Mouse (Mus musculus): ENCODE measurements at regions not wholly inside any gene's neighbourhood (a gene's known extent, or its start where the extent isn't known, plus 50 kb on each side); places are given as distances from the start of the nearest gene placed in this dataset.

DNA sequence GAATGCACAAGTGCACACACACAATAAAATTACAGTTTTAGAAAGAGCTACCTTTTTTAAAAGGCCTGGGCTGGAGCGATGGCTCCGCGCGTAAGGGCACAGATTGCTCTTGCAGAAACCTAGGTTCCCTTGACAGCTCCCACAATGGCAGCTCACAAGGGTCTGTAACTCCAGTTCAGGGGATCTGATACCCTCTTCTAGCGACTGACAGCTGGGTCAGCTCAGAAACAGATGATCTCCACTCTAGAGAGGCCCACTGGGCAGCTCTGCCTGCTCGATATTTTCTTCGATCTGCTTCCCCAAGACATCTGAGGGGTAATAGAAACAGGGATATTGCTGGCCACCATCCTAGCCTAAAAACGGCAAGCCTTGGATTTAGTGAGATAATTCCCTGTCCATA lies 96.0 kb upstream of the Basp1 start:
- Histone ChIP-seq H3K4me3 (ENCODE audit: insufficient read depth, low read depth, low read length) (no peak overlapping the region), H3K79me2 (ENCODE audit: control insufficient read depth, insufficient read depth, low read length) (no peaks in the 10 kb centered on the region), H3K27me3 (ENCODE audit: control insufficient read depth, insufficient read depth, low read length) (no peaks in the 10 kb centered on the region), H3K27ac (replicated peaks; ENCODE audit: insufficient read depth, low read depth, low read length) (no peak overlapping the region), H3K36me3 (ENCODE audit: control insufficient read depth, insufficient read depth, low read length) (no peaks in the 10 kb centered on the region), H3K4me1 (ENCODE audit: control insufficient read depth, insufficient read depth, low read length) (no peaks in the 10 kb centered on the region; the same call in 1 of the 2 replicates), H3K9ac (ENCODE audit: low read depth, low read length) (no peak overlapping the region)
- no peak for DNase-seq (ENCODE audit: extremely low read depth, low read depth, low spot score)
- TF ChIP-seq CTCF (IDR thresholded peaks at IDR 0.05; ENCODE audit: low read depth, low read length) = no peak
- TF ChIP-seq POLR2A (IDR thresholded peaks at IDR 0.05; ENCODE audit: extremely low read depth, insufficient read depth, low read length) = no peak
- 89% methylated on average over 8 of the region's 8 CpGs for WGBS

DNA sequence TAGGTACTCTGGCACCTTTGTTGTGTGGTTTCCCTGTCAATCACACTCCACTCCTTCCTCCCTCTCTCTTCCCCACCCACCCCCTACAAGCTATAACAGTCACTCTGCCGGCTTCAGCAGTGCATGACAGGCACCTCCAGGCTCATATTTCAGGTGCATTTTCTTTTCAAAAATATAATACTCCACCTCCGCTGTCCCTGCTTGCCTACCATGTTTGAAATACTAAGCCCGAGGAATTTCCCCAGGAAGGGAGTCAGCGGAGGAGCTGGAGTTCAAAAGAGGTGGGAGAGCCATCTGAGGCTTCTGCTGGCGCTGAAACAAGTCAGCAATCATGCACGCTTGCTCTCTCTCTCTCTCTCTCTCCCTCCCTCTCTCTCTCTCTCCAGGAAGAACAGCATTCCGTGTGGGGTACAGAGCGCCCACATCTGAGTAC lies 96.5 kb upstream of the Basp1 start:
- H3K36me3 ChIP-seq (ENCODE audit: control insufficient read depth, insufficient read depth, low read length) = no peaks in the 10 kb centered on the region
- no peak for TF ChIP-seq POLR2A (IDR thresholded peaks at IDR 0.05; ENCODE audit: extremely low read depth, insufficient read depth, low read length)
- no peak for TF ChIP-seq CTCF (IDR thresholded peaks at IDR 0.05; ENCODE audit: low read depth, low read length)
- H3K27ac ChIP-seq (replicated peaks; ENCODE audit: insufficient read depth, low read depth, low read length) = no peak overlapping the region
- H3K9ac ChIP-seq (ENCODE audit: low read depth, low read length) = no peak overlapping the region
- WGBS = 68% methylated on average over 8 of the region's 8 CpGs
- no peak overlapping the region for H3K4me3 ChIP-seq (ENCODE audit: insufficient read depth, low read depth, low read length)
- no peaks in the 10 kb centered on the region for H3K27me3 ChIP-seq (ENCODE audit: control insufficient read depth, insufficient read depth, low read length)
- H3K79me2 ChIP-seq (ENCODE audit: control insufficient read depth, insufficient read depth, low read length) = no peaks in the 10 kb centered on the region
- H3K4me1 ChIP-seq (ENCODE audit: control insufficient read depth, insufficient read depth, low read length) = no peaks in the 10 kb centered on the region; the same call in 1 of the 2 replicates
- no peak for DNase-seq (ENCODE audit: extremely low read depth, low read depth, low spot score)

DNA sequence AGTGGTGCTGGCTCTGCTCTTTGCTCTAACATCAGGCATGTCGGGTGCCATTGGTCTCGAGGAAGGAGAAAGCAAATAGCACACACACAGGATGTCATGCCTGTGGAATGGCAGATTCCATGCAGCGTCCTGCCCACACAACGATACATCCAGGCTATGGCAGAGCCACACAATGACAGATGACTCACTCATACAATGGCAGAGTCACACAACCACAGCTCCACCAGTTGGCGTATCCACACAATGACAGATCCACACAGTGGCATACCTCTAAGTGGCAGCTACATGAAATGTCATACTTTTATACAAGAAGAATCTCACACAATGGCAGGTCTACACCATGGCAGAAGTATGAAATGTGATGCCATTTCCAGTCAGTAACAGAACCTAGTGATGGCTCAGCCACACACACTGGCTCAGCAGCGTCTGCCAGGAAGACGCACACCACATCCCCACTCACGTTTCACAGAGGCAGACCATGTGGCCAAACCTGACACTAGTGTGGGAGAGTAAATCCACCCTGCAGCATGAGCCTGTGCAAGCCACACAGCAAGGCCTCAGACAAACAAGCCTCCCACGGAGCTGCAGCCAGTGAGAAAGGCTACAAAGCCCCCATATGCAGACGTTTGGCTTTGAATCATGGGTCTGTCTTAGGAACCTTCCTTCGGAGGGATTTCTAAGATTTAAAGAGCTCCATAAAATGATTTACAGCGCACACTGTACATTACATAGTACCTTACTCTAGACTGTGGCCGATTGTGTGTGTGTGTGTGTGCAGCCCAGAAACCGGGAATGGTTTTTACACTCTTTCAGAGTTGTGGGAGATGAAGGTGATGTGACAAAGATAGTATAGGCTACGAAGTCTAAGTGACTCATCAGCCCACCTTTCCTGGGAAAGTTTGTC lies 104.0 kb upstream of the Myo10 start:
- Histone ChIP-seq H3K4me3 (ENCODE audit: insufficient read depth, low read depth, low read length) (no peak overlapping the region), H3K27ac (replicated peaks; ENCODE audit: insufficient read depth, low read depth, low read length) (no peak overlapping the region), H3K79me2 (ENCODE audit: control insufficient read depth, insufficient read depth, low read length) (no peaks in the 10 kb centered on the region), H3K36me3 (ENCODE audit: control insufficient read depth, insufficient read depth, low read length) (no peaks in the 10 kb centered on the region), H3K9ac (ENCODE audit: low read depth, low read length) (no peak overlapping the region), H3K4me1 (ENCODE audit: control insufficient read depth, insufficient read depth, low read length) (no peaks in the 10 kb centered on the region), H3K27me3 (ENCODE audit: control insufficient read depth, insufficient read depth, low read length) (no peaks in the 10 kb centered on the region)
- no peak for TF ChIP-seq POLR2A (IDR thresholded peaks at IDR 0.05; ENCODE audit: extremely low read depth, insufficient read depth, low read length)
- TF ChIP-seq CTCF (IDR thresholded peaks at IDR 0.05; ENCODE audit: low read depth, low read length) = no peak
- WGBS = 90% methylated on average over 15 of the region's 15 CpGs
- DNase-seq (ENCODE audit: extremely low read depth, low read depth, low spot score) = no peak

DNA sequence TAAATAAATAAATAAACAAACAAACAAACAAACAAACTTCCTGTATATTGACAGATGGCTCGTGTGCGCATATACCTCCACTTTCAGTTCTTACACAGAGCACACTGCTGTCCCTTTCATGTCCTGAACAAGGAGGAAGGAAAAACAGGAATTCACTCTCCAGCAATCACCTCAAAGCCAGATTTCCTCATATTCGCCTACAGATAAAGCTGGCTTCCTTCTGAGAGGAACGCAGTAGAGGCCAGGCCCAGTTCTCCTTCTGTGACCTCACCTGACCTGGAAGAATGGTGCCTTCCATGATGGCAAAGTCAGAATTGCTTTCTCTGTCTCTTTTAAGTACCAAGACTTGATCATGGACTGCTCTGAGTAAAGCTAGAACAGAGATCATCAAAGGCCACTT lies 98.1 kb upstream of the Myo10 start:
- Histone ChIP-seq H3K79me2 (ENCODE audit: control insufficient read depth, insufficient read depth, low read length) (no peaks in the 10 kb centered on the region), H3K36me3 (ENCODE audit: control insufficient read depth, insufficient read depth, low read length) (no peaks in the 10 kb centered on the region), H3K4me1 (ENCODE audit: control insufficient read depth, insufficient read depth, low read length) (peaks cover 2% of the 10 kb centered on the region), H3K9ac (ENCODE audit: low read depth, low read length) (no peak overlapping the region), H3K4me3 (ENCODE audit: insufficient read depth, low read depth, low read length) (no peak overlapping the region), H3K27ac (replicated peaks; ENCODE audit: insufficient read depth, low read depth, low read length) (0 out of 2 replicates have a peak overlapping the region, but pooled peaks have one; percentile 22), H3K27me3 (ENCODE audit: control insufficient read depth, insufficient read depth, low read length) (no peaks in the 10 kb centered on the region)
- 74% methylated on average over 4 of the region's 4 CpGs for WGBS
- no peak for TF ChIP-seq POLR2A (IDR thresholded peaks at IDR 0.05; ENCODE audit: extremely low read depth, insufficient read depth, low read length)
- TF ChIP-seq CTCF (IDR thresholded peaks at IDR 0.05; ENCODE audit: low read depth, low read length) = no peak
- no peak for DNase-seq (ENCODE audit: extremely low read depth, low read depth, low spot score)

DNA sequence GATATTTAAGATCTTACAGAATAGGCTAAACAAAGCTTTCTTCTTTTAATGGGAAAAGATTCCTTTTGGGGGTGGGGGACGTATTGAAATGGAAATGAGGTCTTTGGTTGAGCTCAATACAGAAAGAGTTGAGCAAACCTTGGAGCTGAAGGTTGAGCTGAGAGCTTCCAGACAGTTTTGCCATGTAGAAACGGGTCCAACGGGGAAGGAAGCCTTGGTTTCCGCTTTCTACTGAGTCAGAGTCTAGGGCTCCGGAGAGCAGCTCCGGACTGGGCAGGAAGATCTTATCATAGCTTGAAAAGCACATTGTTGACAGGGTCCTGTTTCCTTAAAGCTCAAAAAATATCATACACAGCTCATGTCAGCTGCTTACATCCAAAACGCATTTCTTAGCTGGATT lies 97.0 kb upstream of the Myo10 start:
- 69% methylated on average over 7 of the region's 7 CpGs for WGBS
- Histone ChIP-seq H3K79me2 (ENCODE audit: control insufficient read depth, insufficient read depth, low read length) (no peaks in the 10 kb centered on the region), H3K27me3 (ENCODE audit: control insufficient read depth, insufficient read depth, low read length) (no peaks in the 10 kb centered on the region), H3K4me1 (ENCODE audit: control insufficient read depth, insufficient read depth, low read length) (peaks cover 2% of the 10 kb centered on the region), H3K27ac (replicated peaks; ENCODE audit: insufficient read depth, low read depth, low read length) (no peak overlapping the region), H3K36me3 (ENCODE audit: control insufficient read depth, insufficient read depth, low read length) (no peaks in the 10 kb centered on the region), H3K4me3 (ENCODE audit: insufficient read depth, low read depth, low read length) (no peak overlapping the region), H3K9ac (ENCODE audit: low read depth, low read length) (no peak overlapping the region)
- no peak for DNase-seq (ENCODE audit: extremely low read depth, low read depth, low spot score)
- TF ChIP-seq POLR2A (IDR thresholded peaks at IDR 0.05; ENCODE audit: extremely low read depth, insufficient read depth, low read length) (no peak), CTCF (IDR thresholded peaks at IDR 0.05; ENCODE audit: low read depth, low read length) (no peak)
